Mouse (Mus musculus): Measurements from ENCODE around the gene Trpm3. TPM values are rescaled to one million over a fixed set of nuclear protein-coding genes. Genes with fewer than 3 reads are reported as not detected.
A peak's percentile ranks its signal among the peaks of the same experiment; 100 is the strongest.

Gene Trpm3
- total RNA-seq, 2 experiments from 2014 or later: 0.62 to 0.64 TPM

DNA sequence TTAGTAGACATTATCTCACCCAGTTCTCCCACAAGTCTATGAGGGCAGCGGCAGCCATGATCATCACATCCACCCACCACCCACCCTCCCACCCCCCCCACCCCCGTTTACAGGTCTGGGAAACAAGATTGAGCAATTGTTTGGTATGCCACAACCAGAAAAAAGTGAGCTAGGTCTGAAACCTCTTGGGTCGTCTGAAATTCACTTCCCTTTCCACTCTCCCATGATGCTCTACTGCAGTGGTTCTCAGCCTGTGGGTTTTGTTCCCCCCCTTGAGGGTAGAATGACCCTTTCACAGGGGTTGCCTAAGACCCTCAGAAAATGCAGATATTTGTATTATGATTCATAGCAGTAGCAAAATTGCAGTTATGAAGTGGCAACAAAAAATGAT is 778.5 kb downstream of the Trpm3 start:
- no peak for DNase-seq (ENCODE audit: low spot score)

DNA sequence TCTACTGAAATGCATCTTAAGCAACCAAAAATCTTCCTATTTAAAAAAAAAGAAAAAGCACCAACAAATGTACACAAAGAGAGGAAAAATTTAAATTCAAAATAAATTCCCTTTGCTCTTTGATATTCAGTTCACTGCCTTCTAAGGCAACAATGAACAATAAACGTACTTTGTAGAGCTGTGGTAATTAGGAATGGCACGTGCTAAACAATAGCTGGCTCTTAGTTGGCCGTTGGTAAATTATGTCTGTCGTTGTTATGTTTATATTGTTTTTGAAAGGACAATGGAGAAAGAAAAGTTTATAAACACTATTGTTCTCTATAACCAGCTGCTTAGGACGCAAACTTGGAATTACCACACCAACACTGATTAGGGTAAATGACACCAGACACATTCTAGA is 782.1 kb downstream of the Trpm3 start:
- no peak for DNase-seq (ENCODE audit: low spot score)

DNA sequence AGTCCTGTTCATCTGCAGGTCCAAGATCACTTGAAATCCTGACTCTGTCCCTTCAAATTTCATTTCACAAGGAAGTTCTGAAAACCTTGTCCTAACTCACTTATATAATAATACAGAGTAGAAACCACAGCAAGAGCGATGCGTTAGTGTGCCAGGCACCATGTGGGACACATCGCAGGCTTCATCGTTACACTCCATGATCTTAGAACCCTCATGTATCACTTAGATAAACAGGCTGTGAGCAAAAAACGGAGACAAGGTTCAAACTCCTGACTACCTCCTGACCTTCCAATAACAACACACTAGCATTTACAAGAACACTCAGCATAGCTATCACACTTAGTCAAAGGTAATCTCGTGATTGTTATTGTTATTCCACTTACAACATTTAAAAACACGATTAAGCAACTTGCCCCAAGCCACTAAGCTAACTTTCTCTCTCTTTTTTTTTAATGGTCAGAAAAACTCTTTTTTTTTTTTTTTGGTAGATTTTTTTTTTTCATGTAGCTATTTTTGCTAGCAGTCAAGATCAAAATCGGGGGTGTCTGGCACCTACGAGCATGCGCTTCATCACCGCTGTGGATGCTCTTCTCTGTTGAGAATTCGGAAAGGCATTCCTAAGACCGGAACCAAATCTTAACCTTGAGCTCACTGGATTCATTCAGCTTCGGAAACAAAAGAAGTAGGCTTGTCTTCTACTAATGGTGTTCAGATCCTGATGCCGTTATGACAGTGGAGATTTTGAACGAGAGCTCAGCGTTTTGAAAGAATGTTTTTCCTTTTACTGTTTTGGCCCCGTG is 784.2 kb downstream of the Trpm3 start:
- DNase-seq (ENCODE audit: low spot score): no peak

- DNase-seq (ENCODE audit: low spot score): no peak
These were observed 786.4 kb downstream of the Trpm3 start for GRCm38 (mm10) chr19:22925284-22925683.

GRCm38 (mm10) chr19:22926753-22927152 is 787.9 kb downstream of the Trpm3 start:
- peak; percentile 64 for DNase-seq (ENCODE audit: low spot score)

GRCm38 (mm10) chr19:22928366-22928765 is 789.5 kb downstream of the Trpm3 start:
- no peak for DNase-seq (ENCODE audit: low spot score)

GRCm38 (mm10) chr19:22929768-22930167 is 790.9 kb downstream of the Trpm3 start:
- no peak for DNase-seq (ENCODE audit: low spot score)

- DNase-seq (ENCODE audit: low spot score): peak; percentile 58
These were observed 791.6 kb downstream of the Trpm3 start for GRCm38 (mm10) chr19:22930368-22930834.

DNA sequence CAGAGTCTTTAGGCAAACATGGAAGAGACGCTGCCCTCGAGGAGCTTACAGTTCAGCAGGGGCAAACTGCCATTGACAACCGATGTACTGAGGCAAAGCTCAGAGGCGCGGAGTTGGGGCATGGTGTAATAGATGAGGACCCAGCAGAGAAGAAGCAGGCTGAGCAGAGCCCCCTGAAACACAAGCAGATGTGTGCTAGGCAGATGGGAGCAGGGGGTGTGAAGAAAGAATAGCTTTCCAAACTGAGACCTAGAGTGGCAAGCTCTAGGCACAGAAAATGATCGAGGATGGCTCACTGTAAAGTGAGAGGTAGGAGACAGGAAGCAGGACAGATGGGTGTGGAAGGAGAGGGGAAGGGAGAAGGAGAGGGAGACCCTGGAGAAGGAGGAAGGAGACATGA is 792.2 kb downstream of the Trpm3 start:
- DNase-seq (ENCODE audit: low spot score): no peak

DNA sequence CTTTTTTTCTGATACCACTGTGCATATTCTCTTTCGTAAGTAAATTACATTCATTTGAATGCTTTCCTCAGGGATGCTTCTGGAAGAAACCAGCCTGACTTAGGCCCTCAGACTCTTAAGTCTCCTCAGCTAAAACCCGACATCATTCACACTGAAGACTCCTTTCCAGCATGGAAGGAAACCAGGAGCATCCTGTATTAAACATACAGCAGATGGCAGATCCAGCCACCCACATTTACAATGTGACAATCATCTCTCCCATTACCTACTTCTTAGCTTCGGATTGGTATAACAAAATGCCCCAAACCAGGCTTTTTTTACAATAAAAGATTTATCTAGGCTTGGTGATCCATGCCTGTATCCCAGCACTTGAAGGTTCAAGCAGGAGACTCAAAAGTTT is 796.2 kb downstream of the Trpm3 start:
- DNase-seq (ENCODE audit: low spot score): no peak

- no peak for DNase-seq (ENCODE audit: low spot score)
These were observed 800.2 kb downstream of the Trpm3 start for GRCm38 (mm10) chr19:22938848-22939724.

DNA sequence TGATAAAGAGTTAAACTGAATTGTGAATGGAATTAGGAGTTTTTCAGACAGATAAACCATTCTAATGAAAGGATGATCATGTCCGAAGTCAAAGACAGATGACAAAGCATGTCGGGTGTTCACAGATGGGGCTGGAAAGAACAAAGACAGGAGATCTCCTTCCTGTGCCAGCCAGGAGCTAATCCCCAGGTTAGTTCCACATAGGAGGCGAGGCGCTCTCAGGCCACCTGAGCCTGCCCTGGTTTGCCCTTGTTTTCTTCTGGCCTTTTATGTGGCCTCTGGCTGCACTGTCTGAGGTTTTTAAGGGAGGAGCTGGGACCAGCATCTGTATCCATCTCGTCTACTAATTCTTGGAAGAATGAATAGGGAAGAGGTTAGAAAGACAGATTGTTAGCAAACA is 801.0 kb downstream of the Trpm3 start:
- DNase-seq (ENCODE audit: low spot score): no peak

DNA sequence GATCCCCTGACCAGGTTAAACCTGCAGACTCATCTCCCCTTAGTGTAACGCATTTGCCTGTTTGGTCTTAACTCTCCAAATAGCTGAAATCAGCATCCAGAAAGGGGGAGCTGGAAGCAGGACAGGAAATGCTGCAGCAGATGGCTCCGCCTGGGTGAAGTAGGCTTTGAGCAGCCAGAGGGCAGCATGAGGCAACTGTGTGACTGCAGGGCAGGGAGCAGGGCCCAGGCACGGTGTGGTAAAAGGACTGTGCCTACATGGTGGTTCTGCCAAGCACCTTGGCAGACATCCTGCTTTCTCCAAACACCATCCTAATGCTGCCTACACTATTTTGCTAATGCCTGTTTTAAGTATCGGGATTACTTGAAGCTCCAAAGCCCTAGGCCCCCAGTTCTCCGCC is 801.6 kb downstream of the Trpm3 start:
- DNase-seq (ENCODE audit: low spot score): peak; percentile 86

- DNase-seq (ENCODE audit: low spot score): no peak
These were observed 802.1 kb downstream of the Trpm3 start for GRCm38 (mm10) chr19:22940956-22941355.

DNA sequence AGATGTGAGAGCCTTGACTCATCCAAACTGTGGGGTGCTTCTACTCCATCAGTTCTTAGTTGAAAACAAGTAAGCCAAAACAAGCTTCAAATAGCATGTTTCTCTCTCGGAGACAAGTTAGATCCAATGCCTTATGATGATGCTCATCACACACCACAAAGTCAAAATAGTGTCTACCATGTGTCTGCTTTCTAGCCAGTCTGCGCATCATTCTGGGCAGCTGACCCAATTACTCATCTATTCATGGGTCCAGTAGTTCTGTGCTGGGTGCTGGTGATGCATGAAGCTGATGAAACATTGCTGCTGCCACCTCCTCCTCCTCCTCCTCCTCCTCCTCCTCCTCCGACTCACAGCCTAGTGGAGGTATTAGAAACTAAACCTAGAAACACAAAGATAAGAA is 813.6 kb downstream of the Trpm3 start:
- DNase-seq (ENCODE audit: low spot score): no peak

GRCm38 (mm10) chr19:22953191-22953590 is 814.3 kb downstream of the Trpm3 start:
- no peak for DNase-seq (ENCODE audit: low spot score)

DNA sequence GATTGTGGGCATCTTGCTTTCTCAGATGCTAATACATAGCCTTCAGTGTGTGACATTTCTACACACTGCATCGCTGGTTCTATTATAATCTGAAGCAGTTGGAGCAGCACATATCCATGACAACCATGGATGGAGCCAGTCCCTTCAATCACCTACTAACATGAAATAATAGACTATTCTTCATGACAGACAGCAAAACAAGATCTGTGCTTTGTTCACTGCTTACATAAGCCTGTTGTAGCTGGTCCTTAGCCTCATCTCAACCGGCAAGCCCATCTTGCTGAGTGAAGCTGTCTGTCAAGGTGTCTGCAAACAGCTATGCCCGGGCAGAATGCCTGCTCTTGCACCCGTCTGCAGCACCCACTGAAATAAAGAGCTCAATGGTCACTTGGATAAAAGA is 819.6 kb downstream of the Trpm3 start:
- DNase-seq (ENCODE audit: low spot score): no peak

DNA sequence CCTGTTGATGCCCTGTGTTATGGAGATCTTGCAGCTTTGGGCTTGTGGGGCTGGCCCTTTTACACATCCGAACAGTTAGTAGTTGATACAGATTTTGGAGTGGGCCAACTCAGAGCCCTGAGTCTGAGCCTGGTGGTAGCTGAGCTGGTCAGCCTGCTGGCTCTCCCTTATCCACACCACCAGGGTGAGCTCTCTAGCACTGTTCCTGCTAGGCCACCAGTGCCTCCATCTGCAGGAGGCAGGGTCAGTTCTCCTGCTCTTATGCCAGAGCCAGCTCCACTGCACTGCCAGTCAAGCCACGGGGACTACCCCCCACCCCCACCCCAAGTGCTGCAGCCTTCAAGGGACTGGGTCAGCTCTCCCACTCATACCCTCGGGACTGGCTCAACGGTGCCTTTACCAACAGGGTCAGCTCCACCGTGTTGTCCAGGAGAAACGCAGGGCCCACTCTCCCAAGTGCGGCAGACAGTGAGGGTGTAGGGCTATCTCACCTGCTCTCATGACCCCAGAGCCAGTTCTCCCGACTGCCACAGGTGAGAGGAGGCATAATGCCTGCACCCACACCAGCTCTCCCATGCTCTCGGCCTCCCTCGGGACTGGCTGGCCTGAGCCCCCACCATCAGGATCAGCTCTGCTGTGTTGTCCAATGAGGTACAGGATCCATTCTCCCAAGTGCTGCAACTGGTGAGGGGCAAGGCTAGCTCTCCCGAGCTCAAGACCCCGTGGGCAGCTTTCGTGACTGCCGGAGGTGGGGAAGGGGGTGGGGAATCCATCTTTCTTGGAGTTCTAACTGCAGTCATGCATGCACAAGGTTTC is 821.8 kb downstream of the Trpm3 start:
- no peak for DNase-seq (ENCODE audit: low spot score)

DNA sequence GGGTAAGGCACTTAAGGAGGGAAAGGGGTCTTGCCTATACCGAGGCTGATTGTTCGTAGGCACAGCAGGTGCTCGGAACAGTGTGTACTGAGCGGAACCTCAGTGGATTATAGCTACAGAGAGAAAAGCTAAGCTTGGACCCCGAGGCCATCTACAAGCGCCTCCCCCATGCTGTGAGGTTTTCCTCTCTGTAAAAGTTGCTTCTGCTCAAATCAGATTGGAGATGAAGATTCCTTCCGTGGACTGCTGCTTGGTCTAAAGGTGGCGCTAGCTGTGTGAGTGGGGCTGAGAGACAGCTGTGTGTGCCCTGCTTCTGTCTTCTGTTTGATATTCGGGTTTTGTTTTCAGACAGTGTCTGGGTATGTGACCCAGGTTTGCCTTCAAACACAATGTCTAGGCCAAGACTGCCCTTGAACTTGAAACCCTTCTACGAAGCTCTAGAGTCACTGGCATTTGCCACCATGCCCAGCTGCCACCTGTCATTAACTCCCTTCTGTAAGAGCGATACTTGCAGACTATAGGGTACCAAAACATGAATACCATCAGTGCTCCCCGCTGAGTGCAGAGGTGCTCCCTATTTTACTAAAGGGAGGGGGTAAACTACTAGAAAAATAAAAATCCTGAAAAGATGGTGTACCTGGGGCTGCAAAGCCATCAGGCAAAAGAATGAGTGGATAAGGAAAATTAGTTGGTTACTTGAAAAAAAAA is 823.3 kb downstream of the Trpm3 start:
- DNase-seq (ENCODE audit: low spot score): no peak

DNA sequence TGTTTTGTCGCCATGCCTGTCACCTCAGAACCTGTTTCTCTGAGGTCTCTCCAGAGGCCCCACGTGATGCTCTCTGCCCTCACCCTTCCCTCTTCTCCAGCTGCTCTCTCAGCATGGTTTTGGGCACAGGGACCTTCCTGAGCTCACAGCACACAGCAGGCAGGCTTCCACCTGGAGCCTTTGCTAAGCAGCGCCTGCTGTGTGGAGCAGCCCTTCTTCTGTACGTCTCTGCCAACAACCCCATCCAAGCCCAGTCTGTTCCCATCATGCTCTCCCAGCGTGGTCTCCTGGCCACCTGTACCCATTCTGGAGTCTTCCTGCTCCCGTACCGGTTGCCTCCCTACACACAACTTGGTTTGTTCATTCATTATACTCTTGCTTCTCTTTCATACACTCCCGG is 823.9 kb downstream of the Trpm3 start:
- no peak for DNase-seq (ENCODE audit: low spot score)

Measured in gastrocnemius, adult 18-20 months (tissue).